Mouse (Mus musculus) c-Kit-negative CD71-positive TER-119-positive erythroid progenitor cells, embryonic 14.5 days (primary cell): ENCODE data around the gene Mtch1.
"Not testable (repeated sequence)": the region's sequence is repeated elsewhere in the genome, so short reads cannot be mapped to it uniquely, and the experiment has no call there.

ENCODE experiments used
- DNase-seq: peaks from one replicate; pipeline ENCODE4 v3.0.0-alpha.2; 2013; ENCODE audit warnings: low read depth, low spot score

Gene Mtch1

GRCm38 (mm10) chr17:29332186-29332685 lies 15.5 kb downstream of the Mtch1 start:
- DNase-seq: no peak

GRCm38 (mm10) chr17:29330671-29331410 lies 16.9 kb downstream of the Mtch1 start:
- DNase-seq: no peak

- DNase-seq: no peak
Measured at GRCm38 (mm10) chr17:29330221-29330620, 17.5 kb downstream of the Mtch1 start.

GRCm38 (mm10) chr17:29327691-29328090 lies 20.0 kb downstream of the Mtch1 start:
- DNase-seq: no peak

- DNase-seq: no peak
Measured at GRCm38 (mm10) chr17:29326531-29327529, 20.9 kb downstream of the Mtch1 start.

GRCm38 (mm10) chr17:29325831-29326230 lies 21.9 kb downstream of the Mtch1 start:
- DNase-seq: no peak

GRCm38 (mm10) chr17:29323625-29324024 lies 24.1 kb downstream of the Mtch1 start:
- no peak for DNase-seq

GRCm38 (mm10) chr17:29322603-29322962 lies 25.2 kb downstream of the Mtch1 start:
- DNase-seq: no peak

GRCm38 (mm10) chr17:29321765-29322602 lies 25.8 kb downstream of the Mtch1 start:
- DNase-seq: no peak

GRCm38 (mm10) chr17:29319881-29320639 lies 27.7 kb downstream of the Mtch1 start:
- DNase-seq: no peak

GRCm38 (mm10) chr17:29319476-29319875 lies 28.3 kb downstream of the Mtch1 start:
- no peak for DNase-seq

- no peak for DNase-seq
Measured at GRCm38 (mm10) chr17:29318731-29319250, 28.9 kb downstream of the Mtch1 start.

GRCm38 (mm10) chr17:29317380-29317779 lies 30.4 kb downstream of the Mtch1 start, which contains the start of gene Pi16:
Pi16 (plus strand) TSS chr17:29317680.
- DNase-seq: not testable (repeated sequence)

GRCm38 (mm10) chr17:29316891-29317290 lies 30.8 kb downstream of the Mtch1 start:
- no peak for DNase-seq

- no peak for DNase-seq
Measured at GRCm38 (mm10) chr17:29315672-29316465, 31.9 kb downstream of the Mtch1 start.

GRCm38 (mm10) chr17:29313300-29313699 lies 34.4 kb downstream of the Mtch1 start:
- DNase-seq: peak; percentile 27

- no peak for DNase-seq
Measured at GRCm38 (mm10) chr17:29312082-29312481, 35.7 kb downstream of the Mtch1 start.

GRCm38 (mm10) chr17:29311602-29312001 lies 36.1 kb downstream of the Mtch1 start:
- DNase-seq: no peak

GRCm38 (mm10) chr17:29310056-29310623 lies 37.6 kb downstream of the Mtch1 start:
- no peak for DNase-seq
